Mouse (Mus musculus) thymus, postnatal 0 days (tissue): ENCODE data around the gene Rbbp4. TPM values are rescaled to one million over a fixed set of nuclear protein-coding genes. Genes with fewer than 3 reads are reported as not detected.
A peak's percentile ranks its signal among the peaks of the same experiment; 100 is the strongest.

Experiments
- DNase-seq: peaks from one replicate; pipeline ENCODE4 v3.0.0-alpha.2; 2015; ENCODE audit warnings: low spot score
- polyA plus RNA-seq: library from polyadenylated mRNA; unstranded; fragments of >200 nt; fragmentation: Nextera tagmentation; extraction: Ambion mirVana; gene quantifications from 2 replicates; pipeline ENCODE4 v1.2.1, GENCODE M21; 2015

Rbbp4 gene
- polyA plus RNA-seq, 1 experiment from 2014 or later = 504 TPM

- no peak for DNase-seq
Observed at GRCm38 (mm10) chr4:129295188-129295587, 40.0 kb downstream of the Rbbp4 start.

- no peak for DNase-seq
Observed at GRCm38 (mm10) chr4:129293702-129294101, 41.5 kb downstream of the Rbbp4 start.

DNA sequence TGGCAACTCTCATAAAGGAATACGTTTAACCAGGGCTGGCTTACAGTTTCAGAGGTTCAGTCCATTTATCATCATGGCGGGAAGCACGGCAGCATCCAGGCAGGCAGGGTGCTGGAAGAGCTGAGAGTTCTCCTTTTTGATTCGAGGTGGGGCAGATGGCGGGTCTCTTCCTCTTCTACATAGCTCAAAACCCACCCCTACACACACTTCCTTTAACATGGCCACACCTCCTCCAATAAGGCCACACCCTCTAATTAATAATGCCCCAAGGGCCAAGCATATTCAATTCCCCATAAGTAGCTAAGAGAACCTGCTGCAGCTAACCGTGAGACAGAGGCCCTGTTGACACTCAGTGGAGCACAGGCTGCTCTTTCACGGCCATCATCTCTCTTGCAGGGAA, 42.3 kb downstream of the Rbbp4 start:
- no peak for DNase-seq

DNA sequence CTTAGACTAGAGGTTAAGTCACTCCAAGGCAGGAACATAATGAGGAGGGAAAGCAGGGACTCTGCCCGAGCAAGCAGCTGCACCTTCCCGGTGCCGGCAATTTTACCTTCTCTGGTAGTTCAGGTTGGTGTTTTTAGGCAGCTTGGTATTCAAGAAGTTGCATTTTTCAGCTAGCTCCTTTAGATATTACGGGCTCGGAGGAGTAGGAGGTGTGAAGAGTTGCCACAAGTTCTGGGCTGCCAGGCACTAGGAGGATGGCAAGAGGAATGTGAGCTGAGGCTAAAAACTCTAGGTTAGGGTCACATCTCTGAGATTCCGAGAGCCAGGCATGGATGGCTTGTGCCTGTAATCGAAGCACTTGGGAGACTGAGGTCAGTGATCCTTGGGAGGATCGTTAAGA, 45.5 kb downstream of the Rbbp4 start:
- no peak for DNase-seq

DNA sequence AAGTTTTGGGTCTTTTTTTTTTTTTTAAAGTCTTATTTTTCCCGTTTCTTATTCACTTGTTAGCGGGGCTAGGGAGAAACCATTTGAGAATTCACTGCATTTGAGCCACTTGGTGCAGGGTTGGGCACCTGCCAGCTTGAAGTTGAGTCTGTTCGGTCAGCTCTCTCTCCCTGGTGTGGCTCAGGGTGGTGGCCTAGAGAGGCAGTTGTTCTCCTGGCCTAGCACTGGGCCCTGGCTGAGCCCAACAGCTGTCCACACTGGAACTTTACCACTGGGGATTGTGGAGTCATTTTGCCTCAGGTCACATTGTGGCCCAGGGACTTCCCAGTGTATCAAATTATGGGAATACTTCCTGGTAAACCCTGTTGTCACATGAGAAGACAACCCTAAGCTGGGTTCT, 47.1 kb downstream of the Rbbp4 start:
- DNase-seq = no peak

- DNase-seq = no peak
Observed at GRCm38 (mm10) chr4:129287472-129287981, 47.6 kb downstream of the Rbbp4 start, which contains the start of gene Sync. Gene Sync (plus strand): TSS chr4:129287617.

DNA sequence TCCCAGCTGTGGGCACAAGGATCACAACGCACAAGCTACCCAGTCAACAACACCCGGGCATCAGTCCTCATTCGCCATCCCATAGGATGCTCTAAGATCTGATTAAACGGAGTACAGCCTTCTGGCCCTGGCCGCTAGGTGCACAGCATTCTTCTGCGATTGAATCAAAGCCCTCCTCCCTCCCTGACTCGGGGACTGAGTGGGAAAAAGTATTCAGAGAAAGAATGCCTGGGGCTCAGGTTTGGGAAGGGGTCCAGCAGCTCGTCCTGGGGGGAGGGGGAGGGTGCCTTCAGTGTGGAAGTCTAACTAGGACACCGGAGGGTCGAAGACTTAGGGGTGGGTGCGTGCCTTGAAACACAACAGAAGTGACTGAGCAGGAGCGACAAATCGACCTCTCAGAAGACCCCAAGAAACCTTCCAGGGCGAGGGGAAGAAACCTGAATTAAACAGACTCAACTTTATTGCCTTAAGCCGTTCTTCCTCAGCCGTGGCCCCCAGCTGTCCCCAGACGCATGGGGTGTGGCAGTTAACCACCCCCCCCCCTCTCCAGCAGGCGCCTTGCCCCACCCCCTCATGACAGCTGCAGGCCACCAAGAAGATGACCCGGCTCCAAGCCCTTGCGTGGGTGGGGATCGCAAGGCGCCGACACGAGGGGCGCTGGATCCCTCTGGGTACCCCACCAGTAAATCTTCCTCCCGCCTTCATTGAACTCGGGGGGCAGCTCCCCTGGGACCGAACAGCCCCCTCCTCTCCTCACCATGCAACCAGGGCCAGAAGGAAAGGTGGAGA, 48.3 kb downstream of the Rbbp4 start:
- no peak for DNase-seq

- no peak for DNase-seq
Observed at GRCm38 (mm10) chr4:129286001-129286682, 49.0 kb downstream of the Rbbp4 start.

GRCm38 (mm10) chr4:129284685-129285084, 50.5 kb downstream of the Rbbp4 start:
- no peak for DNase-seq

GRCm38 (mm10) chr4:129283226-129283625, 51.9 kb downstream of the Rbbp4 start:
- DNase-seq = no peak

DNA sequence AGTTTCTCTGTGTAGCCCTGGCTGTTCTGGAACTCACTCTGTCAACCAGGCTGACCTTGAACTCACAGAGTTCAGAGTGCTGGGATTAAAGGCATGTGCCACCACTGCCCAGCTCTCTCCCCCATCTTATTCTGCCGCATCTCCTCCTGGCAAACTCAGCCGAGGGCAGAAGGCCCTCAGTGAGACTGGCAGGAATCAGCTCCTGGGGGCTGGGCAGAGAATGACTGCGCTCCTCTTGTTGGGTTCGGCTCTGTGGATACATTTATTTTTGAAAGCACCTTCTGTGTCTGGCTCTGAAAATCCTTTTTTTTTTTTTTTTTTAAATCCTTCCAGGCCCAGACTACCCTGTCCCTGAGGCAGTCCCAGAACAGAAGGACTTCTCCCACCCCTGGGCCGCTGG, 52.4 kb downstream of the Rbbp4 start:
- DNase-seq = no peak

GRCm38 (mm10) chr4:129276453-129276865, 58.7 kb downstream of the Rbbp4 start:
- DNase-seq = peak; percentile 88

GRCm38 (mm10) chr4:129272756-129273046, 62.5 kb downstream of the Rbbp4 start:
- DNase-seq = no peak

- DNase-seq = no peak
Observed at GRCm38 (mm10) chr4:129271991-129272755, 63.0 kb downstream of the Rbbp4 start.

GRCm38 (mm10) chr4:129268698-129269097, 66.5 kb downstream of the Rbbp4 start:
- no peak for DNase-seq

GRCm38 (mm10) chr4:129266821-129267220, 68.3 kb downstream of the Rbbp4 start:
- no peak for DNase-seq

DNA sequence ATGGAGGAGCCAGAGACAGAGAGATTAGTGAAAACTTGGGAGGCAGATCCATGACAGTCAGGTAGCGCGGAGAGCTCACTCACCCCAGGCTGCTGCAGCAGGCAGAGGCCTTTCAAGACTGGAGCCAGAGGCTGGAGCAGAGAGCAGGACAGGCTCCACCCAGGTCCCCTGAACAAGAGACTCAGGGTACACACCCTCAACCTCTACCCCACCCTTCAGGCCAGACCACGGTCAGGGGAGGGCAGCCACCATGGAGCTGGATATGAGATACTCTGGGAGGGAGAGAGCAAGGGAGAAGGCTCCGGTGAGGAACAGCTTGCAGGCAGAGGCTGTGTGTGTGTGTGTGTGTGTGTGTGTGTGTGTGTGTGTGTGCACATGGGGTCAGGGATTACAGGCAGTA, 69.0 kb downstream of the Rbbp4 start:
- DNase-seq = no peak

DNA sequence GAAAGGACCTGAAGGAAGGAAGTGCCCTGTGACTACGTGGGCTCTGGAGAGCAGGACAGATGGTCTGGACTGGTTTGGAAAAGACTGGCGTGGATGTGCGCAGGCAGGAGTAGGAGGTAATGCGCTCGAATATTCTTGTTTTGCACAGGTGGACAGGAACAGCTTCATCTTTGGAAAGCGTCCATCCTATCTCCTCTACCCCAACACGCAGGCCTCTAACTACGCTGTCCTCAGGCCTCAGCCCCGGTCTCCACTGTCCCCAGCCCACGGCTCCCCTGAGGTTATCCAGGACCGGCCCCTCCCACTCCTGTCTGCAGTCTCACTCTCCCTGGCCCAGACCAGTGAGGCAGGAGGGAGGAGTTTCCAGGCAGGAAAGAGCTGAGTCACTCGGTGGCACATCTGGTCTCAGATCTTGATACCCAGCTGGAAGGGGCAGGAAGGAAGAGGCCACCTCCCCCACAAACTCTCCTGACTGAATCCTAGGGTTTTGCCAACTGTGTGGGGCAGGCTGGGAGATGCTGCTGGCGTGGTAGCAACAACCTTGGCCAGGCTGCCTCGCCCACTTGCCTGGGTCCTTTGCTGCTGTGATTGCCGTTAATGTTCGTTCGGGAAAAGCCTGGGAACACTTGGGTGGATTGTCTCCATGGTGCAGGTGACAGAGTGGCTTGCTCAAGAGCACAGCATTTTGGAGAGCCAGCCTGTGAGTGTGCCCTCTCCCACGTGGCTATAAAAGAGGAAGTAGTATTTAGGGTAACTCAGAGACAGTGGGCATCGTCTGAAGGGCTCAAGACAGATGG, 71.7 kb downstream of the Rbbp4 start:
- peak; percentile 72 for DNase-seq

- DNase-seq = no peak
Observed at GRCm38 (mm10) chr4:129261196-129261595, 74.0 kb downstream of the Rbbp4 start, which contains the start of gene C77080. Gene C77080 (minus strand): TSS chr4:129261404.

GRCm38 (mm10) chr4:129260678-129261077, 74.5 kb downstream of the Rbbp4 start:
- DNase-seq = no peak

DNA sequence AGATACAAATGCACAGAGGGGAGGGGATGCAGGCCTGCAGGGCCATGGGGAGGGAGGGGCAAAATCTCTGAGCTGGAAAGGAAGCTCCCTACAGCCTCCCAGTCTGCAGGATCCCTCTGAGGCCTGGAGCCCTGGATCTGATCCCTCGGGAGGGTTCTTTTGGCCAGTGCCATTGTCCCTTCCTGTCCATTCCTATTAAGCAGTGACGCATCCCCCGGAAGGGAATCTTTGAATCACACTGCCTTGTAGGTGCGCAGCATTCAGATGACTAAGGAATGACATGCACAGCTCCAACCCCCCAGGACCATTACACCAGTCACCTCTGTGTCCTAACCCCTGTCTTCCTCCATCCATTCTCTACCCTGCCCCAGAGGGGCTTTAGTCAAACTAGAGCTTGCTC, 76.1 kb downstream of the Rbbp4 start:
- DNase-seq = no peak
